Mouse (Mus musculus): ENCODE measurements at regions not wholly inside any gene's neighbourhood (a gene's known extent, or its start where the extent isn't known, plus 50 kb on each side); places are given as distances from the start of the nearest gene placed in this dataset.

GRCm38 (mm10) chr1:28894329-28894728 lies 114.3 kb upstream of the Gm597 start:
- DNase-seq (ENCODE audit: extremely low read depth, insufficient read length, low spot score) = no peak

- DNase-seq (ENCODE audit: extremely low read depth, insufficient read length, low spot score) = no peak
These were observed 97.6 kb upstream of the Gm597 start for GRCm38 (mm10) chr1:28877626-28878025.

GRCm38 (mm10) chr1:28844589-28844988 lies 64.5 kb upstream of the Gm597 start:
- DNase-seq (ENCODE audit: extremely low read depth, insufficient read length, low spot score) = no peak

GRCm38 (mm10) chr1:28841364-28841763 lies 61.3 kb upstream of the Gm597 start:
- peak; percentile 19 for DNase-seq (ENCODE audit: extremely low read depth, insufficient read length, low spot score)
